Mouse (Mus musculus) cerebellum, adult 18-20 months (tissue): ENCODE measurements around the gene Map2k3.
"Not testable (repeated sequence)": the region's sequence is repeated elsewhere in the genome, so short reads cannot be mapped to it uniquely, and the experiment has no call there.

Source experiments
- DNase-seq, 2 experiments: peaks; one replicate each; pipeline ENCODE4 v3.0.0; 2021

Map2k3 gene

DNA sequence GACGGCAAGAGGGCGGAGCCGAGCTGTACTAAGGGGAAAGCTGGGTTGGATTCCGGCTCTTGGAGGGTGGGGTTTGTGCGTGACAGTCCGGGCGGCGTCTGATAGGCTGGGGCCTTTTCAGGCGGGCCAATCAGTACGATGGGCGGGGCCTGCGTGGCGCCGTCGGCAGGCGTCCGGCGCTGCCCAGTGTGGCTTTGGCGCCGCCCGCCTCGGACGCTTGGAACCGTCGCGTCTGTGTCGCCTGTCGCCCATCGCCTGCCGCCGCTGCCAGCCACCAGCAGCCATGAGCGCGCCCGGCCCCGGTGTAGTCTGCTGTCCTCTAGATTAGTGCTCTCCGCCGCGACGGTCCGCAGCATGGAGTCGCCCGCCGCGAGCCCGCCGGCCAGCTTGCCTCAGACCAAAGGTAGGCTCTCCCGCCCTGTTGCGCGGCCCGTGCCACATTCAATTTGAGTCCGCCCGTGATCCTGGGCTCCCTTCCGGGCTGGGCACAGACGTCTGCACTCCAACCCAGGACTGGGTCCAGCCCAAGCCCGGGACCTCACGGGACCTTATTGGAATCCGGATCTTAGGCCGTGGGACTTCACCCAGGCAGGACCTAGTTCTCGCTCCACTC lies at the start of gene Map2k3:
Gene Map2k3 (plus strand): TSS at position 165 of the 613 bp plus-strand sequence.
- peak; percentile 96 to 99 for DNase-seq

DNA sequence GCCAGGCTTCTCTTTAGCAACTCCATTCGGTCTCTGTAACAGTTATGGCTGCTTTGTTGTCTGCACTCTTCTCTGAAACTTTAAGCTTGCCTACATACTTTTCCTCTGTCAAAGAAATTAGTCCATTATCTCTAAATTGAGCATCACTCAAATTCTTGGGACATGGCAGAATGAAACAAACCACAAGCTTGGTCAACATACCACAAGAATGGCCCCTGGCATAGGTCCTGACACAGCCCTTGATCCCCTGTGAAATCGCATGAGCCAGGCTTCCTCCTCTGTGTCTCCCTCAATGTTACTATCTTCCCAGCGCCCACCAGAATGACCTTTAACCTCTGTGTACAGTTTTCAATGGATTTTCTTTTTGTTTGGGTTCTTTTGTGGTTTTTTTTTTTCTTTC lies 49.4 kb upstream of the Map2k3 start:
- DNase-seq: no peak

DNA sequence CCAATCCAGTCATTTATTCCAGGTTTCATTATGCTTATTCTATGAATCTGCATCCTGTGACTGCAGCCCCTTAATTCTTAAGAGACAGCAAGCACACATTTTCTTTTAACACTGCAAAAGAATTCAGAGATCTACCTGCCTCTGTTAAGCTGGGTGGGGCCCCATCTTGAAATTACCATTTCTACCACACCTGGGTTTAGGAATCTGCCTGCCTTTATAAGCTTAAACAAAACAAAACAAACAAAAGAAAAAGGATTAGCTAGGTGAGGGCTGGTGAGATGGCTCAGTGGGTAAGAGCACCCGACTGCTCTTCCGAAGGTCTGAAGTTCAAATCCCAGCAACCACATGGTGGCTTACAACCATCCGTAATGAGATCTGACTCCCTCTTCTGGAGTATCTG lies 44.8 kb upstream of the Map2k3 start:
- not testable (repeated sequence) for DNase-seq

DNA sequence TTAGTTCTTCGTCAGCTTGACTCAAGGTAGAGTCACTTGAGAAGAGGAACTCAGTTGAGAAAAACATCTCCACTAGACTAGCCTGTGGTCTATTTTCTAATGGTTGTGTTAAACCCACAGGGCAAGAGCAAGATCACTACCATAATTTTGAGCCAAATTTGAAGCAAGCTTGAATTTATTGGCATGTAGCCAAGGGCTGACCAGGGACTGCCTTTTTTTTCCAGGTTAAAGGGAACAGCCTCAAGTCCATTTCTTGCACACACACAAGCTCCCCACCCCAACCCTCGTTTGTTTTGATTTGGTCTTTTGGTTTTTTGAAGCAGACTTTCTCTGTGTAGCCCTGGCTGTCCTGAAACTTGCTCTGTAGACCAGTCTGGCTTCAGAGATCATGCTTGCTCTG lies 42.0 kb upstream of the Map2k3 start:
- DNase-seq: no peak

DNA sequence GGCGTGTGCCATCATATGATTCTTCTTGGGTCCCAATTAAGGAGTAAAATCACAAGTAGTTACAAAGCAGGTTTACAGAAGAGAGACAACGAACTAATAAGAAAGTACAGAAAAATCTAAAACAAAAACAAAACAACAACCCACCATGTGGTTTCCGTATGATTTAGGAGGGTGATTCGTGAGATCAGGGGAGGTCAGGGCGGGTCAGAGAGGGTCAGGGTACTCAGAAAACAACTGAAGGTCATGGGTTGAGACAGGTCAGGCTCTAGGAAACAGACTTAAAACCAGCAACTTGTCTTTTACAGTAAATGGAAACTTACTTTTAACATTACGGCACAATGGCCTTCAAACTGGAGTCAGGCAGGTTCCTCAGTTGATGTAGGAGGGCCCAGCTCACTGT lies 41.5 kb upstream of the Map2k3 start:
- DNase-seq: no peak

DNA sequence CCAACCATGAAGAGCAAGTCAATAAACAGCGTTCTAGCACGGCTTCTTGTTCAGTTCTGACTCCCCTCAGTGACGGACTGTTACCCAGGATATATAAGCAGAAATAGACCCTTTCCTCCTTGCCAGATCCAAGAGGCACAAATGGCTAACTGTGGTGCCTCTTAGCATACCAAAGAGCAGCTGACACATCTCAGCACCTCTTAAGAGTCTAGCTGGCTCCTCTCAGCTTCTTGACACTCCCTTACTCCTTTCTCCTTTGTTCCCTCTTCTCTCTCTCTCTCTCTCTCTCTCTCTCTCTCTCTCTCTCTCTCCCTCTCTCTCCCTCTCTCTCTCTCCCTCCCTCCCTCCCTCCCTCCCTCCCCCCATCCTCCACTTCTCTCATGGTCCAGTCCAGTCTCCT lies 41.1 kb upstream of the Map2k3 start:
- no peak for DNase-seq

DNA sequence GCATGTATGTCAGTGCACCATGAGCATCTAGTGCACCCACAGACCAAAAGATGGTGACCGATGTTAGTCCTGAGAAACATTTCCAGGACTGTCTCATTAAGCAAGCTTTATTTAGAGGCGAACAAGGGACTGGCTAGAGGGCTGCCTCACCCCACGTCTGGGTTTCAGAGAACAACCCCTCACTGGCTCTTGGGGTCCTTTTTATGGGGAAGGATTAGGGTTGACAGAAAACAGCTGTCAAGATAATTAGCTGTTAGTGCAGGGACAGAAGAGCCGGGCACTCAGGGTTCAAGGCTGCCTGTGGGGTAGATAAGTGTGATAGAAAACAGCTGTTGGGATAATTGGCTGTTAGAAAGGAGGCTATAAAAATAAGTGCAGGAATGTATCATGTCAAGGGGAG lies 35.9 kb upstream of the Map2k3 start:
- DNase-seq: no peak

DNA sequence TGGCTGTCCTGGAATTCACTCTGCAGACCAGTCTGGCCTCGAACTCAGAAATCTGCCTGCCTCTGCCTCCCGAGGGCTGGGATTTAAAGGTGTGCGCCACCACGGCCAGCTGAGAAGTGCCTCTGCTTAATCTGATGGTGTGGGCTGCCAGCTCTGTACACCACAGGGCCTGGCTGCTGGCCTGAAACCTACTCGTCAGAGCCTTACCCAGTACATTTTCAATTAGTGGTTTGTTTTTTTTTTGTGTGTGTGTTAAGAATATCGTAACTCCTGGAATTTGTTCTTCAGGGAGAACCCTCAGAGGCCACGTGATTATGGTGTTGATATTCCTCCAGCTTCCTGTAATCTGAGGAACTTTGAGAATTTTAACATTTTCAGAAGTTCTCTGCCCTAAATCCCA lies 29.8 kb upstream of the Map2k3 start:
- DNase-seq: no peak

DNA sequence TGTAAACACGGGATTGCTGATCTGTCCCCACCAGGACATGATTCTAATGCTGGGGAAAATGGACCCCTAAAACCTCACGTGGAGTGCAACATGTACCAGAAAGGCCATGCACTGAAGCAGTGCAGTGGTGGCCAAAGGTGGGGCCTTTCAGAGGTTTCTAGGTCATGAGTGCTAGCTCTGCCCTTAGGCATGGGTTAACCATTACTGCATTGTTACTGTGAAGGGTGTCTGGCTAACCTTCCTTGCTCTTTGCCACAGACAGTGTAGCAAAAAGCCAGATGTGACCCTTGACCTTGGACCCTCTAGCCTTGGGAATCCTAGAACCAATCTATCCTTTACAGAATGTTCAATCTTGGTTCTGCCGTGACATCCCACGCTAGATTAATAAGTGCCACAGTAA lies 29.3 kb upstream of the Map2k3 start:
- DNase-seq: no peak

DNA sequence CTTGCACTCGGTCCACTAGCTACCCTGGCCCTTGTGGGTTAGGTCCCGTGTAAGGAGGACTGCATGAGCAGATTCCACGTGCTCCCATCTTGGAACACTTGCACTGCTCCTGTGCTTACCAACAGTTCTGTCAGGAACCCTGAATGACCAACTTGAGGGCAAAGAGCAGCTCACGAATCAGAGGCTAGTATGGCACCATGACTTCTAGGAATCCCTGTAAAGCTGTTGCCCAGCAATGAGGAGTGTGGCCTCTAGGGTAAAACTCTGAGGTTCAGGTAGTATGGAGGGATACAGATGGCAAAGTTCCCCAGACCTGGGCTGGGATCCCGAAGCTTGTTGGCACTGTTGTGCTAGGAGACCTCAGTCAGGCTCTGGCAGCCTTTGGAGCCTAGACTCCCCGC lies 28.2 kb upstream of the Map2k3 start:
- peak; percentile 52 for DNase-seq

DNA sequence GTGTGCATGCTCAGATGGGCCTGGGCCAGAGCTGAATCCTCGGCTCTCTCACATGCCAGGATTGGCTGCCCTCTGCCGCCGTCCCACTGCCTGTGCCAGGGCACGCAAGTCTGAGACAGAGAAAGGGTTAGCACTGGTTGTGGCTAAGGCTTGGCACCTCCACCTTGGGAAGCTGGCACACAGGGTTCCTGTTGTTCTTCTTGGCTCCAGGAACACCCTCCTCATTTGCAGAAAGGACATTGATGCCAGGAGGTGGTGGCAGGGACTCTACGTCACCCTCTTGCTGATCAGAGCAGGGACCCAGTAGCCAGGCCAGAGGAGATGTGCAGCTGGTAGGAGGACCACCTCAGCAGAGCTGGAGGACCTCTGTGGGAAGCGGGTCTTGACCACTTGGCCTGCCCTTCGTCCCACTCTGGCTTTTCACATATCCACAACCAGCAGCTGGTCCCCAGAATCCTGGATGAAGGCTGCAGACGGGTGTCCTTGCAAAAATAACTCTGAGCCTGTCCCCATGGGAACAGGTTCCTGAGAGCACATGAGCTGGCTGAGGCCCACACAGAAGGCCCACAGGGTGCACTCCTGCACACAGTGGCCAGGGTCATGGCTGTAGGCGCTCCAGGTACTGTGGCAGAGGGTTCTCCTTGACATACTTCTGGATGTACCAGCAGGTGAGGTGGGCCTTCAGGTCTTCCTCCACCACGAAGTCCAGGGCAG lies 26.3 kb upstream of the Map2k3 start:
- DNase-seq: peak; percentile 60 to 67

DNA sequence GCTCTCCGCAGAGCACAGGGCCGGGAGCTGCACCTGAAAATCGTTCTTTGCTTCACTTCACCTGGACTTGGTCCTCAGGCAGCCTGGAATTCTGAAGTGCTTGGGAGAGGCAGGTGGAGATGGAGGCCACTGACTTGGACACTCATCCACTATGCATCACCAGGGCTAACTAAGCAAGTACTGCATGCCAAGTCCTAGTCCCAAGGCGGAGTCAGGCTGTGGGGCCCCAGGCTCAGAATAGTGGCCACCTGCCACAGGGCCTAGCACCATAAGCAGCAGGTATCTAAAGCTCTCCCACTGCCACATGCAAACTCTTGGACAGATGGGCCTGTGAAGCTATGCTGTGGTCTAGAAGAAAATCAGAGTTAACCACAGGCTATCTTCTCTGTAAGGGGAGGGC lies 25.4 kb upstream of the Map2k3 start:
- peak; percentile 33 to 50 for DNase-seq

DNA sequence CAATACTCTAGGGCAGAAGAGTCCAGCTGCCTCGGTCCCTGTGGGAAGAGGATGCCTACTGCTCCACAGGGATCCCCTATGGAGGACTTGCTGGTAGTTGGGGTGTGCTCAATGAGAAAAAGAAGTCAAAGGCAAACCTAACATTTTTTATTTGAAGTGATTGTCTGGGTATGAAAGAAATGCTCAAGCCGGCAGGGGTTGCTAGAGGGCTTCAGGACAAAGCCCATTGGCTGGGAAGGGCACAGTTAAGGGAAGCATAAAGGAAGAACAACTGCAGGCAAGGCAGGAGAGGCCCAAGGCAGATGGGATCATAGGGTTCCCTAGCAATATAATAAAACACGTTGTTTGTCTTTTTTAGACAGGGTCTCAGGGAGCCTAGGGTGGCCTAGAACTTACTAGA lies 23.8 kb upstream of the Map2k3 start:
- DNase-seq: no peak

DNA sequence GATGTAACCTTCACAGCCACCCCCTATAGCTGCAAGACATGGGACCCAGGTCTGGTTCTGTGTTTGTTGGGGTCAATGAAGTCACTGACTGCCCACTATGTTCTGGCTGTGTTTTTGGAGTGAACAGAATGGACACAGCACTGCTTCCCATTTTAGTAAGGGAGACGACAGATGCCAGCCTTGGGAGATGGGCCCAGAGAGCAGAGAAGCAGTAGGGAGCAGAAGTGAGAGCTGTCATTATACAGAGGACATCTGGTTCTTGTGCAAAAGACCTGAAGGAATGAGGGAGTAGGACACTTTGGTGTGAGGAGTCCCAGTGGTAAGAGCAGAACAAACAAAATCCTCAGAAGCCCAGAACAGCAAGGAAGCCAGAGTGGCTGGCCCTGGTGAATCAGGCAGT lies 22.2 kb upstream of the Map2k3 start:
- peak in 1 of 2 experiments; percentile 28 for DNase-seq

DNA sequence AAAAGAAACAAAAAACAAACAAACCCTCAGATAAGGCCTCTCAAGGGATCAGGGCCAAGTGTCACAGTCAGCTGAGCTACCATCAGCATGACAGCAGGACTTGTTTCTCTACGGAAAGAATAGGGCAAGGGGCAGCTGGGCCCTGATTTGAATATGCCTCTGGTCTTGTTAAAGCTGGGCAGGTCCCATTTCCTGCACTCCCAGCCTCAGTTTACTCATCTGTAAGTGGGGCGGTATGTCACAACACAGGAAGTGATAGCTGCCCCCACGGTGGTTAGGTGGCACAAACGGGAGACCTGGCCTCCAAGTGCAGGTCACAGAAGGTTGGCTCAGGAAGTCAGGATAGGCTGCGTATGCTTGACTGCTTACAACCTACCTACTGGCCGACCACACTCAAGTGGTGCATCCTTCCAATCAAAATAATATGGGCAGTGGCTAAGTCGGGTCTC lies 19.3 kb upstream of the Map2k3 start:
- DNase-seq: peak in 1 of 2 experiments; percentile 35

DNA sequence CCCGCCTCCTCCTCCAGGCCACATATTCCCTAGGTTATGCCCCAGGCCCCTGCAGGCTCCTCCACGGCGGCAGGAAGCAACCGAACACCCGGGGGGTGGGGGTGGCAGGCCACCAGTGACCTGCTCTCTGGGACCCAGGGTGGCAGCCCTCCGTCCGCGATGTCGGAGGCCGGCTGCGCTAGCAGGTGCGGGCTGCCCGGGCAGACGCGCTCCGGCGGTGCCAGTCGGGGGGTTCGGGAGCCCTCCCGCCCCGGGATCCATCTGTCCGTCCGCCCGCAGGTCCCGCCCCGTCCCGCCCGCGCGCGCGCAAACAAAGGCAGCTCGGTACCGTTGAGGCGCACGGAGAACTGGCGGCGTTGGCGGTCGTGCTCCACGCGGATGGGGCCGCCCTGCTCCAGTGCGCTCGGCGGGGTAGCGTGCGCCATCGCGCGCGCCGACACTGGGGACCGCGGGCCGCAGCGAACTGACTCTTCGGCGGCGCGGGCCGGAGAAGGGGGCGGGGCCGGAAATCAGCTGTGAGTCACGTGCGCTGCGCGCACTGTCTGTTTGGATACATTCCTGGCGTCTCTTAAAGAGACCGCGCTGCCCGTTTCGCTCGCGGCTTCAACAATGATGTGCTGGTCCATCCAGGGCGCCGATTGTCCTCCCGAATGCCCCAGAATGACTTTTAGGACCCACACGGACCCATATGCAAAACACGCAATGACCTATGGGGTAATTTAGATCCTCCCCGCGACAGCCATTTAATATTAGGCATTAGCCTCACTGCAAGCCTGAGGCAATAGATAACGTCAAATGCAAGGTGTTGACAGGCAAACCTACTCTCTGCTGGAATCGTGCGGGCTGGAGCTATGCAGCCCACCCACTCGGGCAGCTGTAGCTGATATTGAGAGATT lies 18.3 kb upstream of the Map2k3 start:
- DNase-seq: peak; percentile 91 to 95

DNA sequence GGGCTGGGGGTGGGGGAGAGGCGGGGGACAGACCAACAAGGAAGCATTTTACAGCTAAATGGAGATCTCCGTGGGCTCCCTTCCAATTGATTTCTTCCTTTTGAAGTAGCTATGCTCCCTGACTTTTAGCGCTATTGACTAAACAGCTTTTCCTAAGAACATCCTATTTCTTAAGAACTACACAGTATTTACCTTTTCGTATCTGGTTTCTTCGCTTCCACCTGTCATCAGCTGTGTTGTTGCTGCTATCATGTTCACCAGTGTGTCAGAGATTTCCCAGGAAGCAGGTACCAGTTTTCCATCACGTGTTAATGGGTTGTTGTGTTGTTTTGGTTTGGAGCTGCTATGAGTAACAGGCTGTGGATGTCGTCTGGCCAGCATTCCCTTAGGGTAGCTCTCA lies 17.3 kb upstream of the Map2k3 start, which contains the start of gene Natd1:
Gene Natd1 (minus strand): TSS at position 260 of the 400 bp plus-strand sequence.
- peak in 1 of 2 experiments; percentile 26 for DNase-seq

DNA sequence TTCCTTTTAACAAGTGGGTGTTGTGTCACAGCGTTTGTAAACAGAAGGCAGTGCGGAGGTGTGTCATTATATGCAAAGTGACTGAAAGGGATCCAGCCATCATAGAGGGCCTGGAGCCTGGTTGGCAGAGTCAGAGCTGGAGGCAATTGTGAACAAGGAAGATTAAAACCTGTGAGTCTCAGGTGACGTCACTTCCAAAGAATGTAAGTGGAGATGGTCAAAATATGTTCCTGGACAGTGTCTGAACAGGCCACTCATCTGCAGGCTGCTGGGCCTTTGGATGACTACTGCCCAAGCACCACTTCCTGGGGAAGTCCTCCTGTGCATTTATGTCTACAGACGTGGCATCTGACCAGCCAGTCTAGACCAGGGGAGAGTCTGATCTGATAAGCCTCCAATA lies 16.6 kb upstream of the Map2k3 start:
- no peak for DNase-seq

DNA sequence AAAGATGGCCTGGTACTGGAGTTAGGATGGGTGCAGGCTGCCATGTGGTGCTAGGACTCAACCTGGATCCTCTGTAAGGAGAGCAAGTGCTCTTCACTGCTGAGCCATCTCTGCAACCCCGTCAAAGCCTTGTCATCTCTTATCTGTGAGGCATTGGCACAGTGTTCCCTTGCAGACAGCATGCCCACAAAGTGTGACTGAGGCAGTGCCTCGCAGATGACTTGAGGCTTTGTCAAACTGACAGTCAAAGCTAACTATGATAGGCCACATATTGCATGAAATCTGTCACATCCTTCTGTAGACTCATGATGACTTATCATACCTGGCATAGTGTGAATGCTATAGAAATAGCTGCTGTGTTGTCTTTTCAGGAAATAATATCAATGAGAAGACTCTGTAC lies 11.8 kb upstream of the Map2k3 start:
- no peak for DNase-seq

DNA sequence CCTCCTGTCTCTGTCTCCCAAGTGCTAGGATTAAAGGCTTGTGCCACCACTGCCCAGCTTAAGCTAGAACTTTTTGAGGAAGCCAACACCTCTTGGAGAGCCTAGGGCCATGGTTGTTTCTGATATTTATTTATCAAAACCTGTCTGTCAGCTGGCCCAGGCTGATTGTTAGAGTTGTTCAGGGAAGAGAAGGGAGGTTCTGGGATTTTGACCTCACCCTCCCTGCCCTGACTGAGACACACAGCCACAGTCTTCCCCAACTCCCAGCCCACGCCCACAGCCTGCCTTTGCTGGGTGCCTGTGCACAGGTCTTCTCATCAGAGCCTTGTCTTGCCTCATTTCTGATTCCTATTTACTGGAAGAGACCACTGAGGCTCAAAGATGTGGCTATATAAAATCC lies 9.6 kb upstream of the Map2k3 start:
- no peak for DNase-seq

DNA sequence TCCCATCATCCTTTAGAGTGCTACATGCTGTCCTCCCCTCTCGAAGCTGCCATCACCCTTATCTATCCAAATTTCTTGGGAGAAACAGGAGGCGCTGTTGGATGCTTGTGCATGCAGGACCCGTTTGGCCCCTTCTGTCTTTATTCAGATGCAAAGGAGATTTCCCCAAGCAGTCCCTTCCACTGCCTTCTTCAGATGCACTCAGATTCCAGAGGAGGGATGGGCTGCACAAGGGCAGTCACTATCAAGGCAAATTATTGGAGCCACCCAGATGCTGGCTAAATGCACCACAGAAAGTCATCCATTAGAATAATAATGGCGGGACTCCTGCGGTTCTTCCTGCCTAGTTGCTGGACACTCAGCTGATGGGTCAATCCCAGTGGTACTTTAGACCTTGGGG lies 8.9 kb upstream of the Map2k3 start:
- no peak for DNase-seq

DNA sequence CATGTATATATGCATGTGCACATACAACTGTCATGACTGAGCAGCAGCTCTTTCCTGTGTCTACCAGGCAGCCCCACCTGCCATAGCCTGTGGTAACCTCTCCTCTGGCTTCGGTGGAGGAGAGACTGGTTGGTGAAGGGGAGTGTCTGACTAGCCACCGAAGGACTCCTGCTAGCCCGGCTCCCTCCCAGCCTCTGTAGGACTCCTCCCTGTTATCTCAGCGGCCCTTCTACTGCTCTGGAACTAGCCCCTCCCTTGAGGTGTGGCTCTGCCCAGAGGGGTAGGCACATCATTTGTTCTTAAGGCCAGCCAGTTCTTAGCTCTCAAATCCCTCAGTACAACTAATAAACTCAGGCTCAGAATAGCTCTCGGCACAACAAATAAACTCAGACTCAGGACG lies 7.3 kb upstream of the Map2k3 start:
- no peak for DNase-seq

DNA sequence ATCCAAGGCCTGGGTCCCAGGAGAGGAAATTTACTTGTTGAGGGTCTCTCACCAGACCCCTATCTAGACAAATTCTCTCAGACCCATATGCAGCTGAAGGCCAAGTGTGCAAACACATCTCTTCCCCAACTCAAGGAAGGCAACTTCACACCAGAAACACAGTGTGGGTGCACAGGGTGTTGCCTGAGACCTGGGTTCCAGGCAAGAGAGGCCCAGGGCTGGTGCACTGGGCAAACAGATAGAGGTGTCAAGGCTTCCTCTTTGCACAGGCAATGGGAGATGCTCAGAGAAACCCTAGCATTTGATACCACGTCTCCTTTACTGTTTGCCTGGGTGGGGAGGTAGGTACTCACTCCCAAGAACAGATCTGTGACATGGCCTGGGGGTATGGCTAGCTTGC lies 6.9 kb upstream of the Map2k3 start:
- no peak for DNase-seq

DNA sequence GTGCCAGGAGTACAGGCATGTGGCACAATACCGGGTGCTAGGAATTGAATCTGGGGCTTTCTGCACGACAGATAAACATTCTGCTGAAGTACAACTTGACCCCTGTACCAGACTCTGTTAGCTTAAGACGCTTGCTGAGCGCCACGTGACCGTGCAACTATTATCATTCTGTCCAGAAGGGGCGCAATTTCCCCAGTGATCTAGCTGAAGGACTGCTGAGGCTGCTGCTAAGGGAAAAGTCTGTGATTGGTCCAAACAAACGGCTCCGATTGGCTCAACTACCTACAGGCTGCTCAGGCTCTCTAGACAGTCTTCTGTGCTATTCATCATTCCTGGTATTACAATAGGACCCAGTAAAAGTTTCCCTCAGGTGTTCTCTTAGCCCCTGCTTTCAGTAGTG lies 4.6 kb upstream of the Map2k3 start:
- peak; percentile 91 to 94 for DNase-seq
